Mouse (Mus musculus) heart, postnatal 0 days (tissue): ENCODE data around the gene Astn2. TPM values are rescaled to one million over a fixed set of nuclear protein-coding genes. Genes with fewer than 3 reads are reported as not detected.
A peak's percentile ranks its signal among the peaks of the same experiment; 100 is the strongest.

Experiments used
- ATAC-seq: fragments of 200-750 bp; cut with Nextera tagmentation; 2 replicates; pipeline ENCODE4 v1.8.0; 2017; ENCODE audit warnings: low read depth, moderate number of reproducible peaks, moderate library complexity; ENCODE audit not compliant: insufficient read depth
- DNase-seq: peaks from one replicate; pipeline ENCODE4 v3.0.0-alpha.2; 2016; ENCODE audit warnings: low spot score
- H3K27ac ChIP-seq: fragments of 300-500 bp; sonication (generic); 2 replicates; pipeline ENCODE4 v1.5.1; 2014; ENCODE audit warnings: low read depth, mild to moderate bottlenecking
- H3K27me3 ChIP-seq: fragments of 300-500 bp; sonication (generic); 2 replicates; pipeline ENCODE4 v1.6.1; 2014; ENCODE audit warnings: low read length, mixed read lengths; ENCODE audit not compliant: control insufficient read depth, insufficient read depth
- H3K36me3 ChIP-seq: fragments of 300-500 bp; sonication (generic); replicated peaks from 2 replicates; pipeline ENCODE4 v1.6.1; 2014; ENCODE audit warnings: low read length, mixed read lengths; ENCODE audit not compliant: control insufficient read depth, insufficient read depth
- H3K4me1 ChIP-seq: fragments of 300-500 bp; sonication (generic); 2 replicates; pipeline ENCODE4 v1.6.1; 2014; ENCODE audit warnings: antibody characterized with exemption; ENCODE audit not compliant: control insufficient read depth, insufficient read depth
- H3K4me2 ChIP-seq: fragments of 300-500 bp; sonication (generic); 2 replicates; pipeline ENCODE4 v1.6.1; 2014; ENCODE audit warnings: low read depth, mild to moderate bottlenecking, low read length, moderate library complexity
- H3K4me3 ChIP-seq: fragments of 300-500 bp; sonication (generic); 2 replicates; pipeline ENCODE4 v1.5.1; 2014; ENCODE audit warnings: low read depth, low read length
- H3K9ac ChIP-seq: fragments of 300-500 bp; sonication (generic); replicated peaks from 2 replicates; pipeline ENCODE4 v1.6.1; 2014; ENCODE audit warnings: low read depth, low read length, mixed read lengths
- H3K9me3 ChIP-seq: fragments of 300-500 bp; sonication (generic); replicated peaks from 2 replicates; pipeline ENCODE4 v1.6.1; 2016; ENCODE audit warnings: low read length; ENCODE audit not compliant: control insufficient read depth
- CTCF ChIP-seq: IDR thresholded peaks from 2 replicates; pipeline ENCODE4 v1.5.1; 2016; ENCODE audit warnings: antibody characterized with exemption, control low read depth, low read depth
- EP300 ChIP-seq: IDR thresholded peaks from 2 replicates; pipeline ENCODE4 v1.6.1; 2016; ENCODE audit warnings: antibody characterized with exemption, low read depth
- WGBS: fragments of 180-500 bp; shearing (Covaris S2); extraction: QIAGEN DNeasy Blood & Tissue Kit; methylation state at CpG from one replicate; pipeline ENCODE4 v1.1.7; 2014; 5-methylcytosine and 5-hydroxymethylcytosine counted together
- polyA plus RNA-seq: library from polyadenylated mRNA; unstranded; fragments of >200 nt; fragmentation: Nextera tagmentation; extraction: Ambion mirVana; gene quantifications from 2 replicates; pipeline ENCODE4 v1.2.1, GENCODE M21; 2015
- total RNA-seq: library from RNA; depleted of rRNA; stranded (reverse); fragments of >200 nt; gene quantifications from 2 replicates; pipeline ENCODE4 v1.2.3, GENCODE M21; 2014; ENCODE audit warnings: low replicate concordance

Gene Astn2
- total and polyA plus RNA-seq, 2 experiments from 2014 or later = 0.25 to 3.7 TPM

GRCm38 (mm10) chr4:66337443-66337842, 67.0 kb downstream of the Astn2 start:
- Histone ChIP-seq H3K27me3 (no peaks in the 10 kb centered on the region), H3K4me1 (no peaks in the 10 kb centered on the region), H3K9me3 (no peaks in the 10 kb centered on the region), H3K27ac (no peak overlapping the region), H3K4me3 (no peak overlapping the region), H3K36me3 (no peaks in the 10 kb centered on the region), H3K4me2 (no peak overlapping the region), H3K9ac (no peak overlapping the region)
- DNase-seq = peak; percentile 15
- TF ChIP-seq EP300 (no peak), CTCF (no peak)
- ATAC-seq = no peak
- 73% methylated on average over 3 of the region's 3 CpGs for WGBS

GRCm38 (mm10) chr4:66330600-66331285, 73.7 kb downstream of the Astn2 start:
- Histone ChIP-seq H3K4me1 (no peaks in the 10 kb centered on the region), H3K4me2 (no peak overlapping the region), H3K27ac (no peak overlapping the region), H3K27me3 (no peaks in the 10 kb centered on the region), H3K36me3 (no peaks in the 10 kb centered on the region), H3K9ac (no peak overlapping the region), H3K4me3 (no peak overlapping the region), H3K9me3 (no peaks in the 10 kb centered on the region)
- TF ChIP-seq EP300 (no peak), CTCF (no peak)
- no peak for ATAC-seq
- no peak for DNase-seq
- 48% methylated on average over 4 of the region's 4 CpGs for WGBS

GRCm38 (mm10) chr4:66321051-66321450, 83.4 kb downstream of the Astn2 start:
- Histone ChIP-seq H3K9ac (no peak overlapping the region), H3K4me2 (no peak overlapping the region), H3K9me3 (no peaks in the 10 kb centered on the region), H3K36me3 (no peaks in the 10 kb centered on the region), H3K27ac (no peak overlapping the region), H3K4me1 (no peaks in the 10 kb centered on the region), H3K4me3 (no peak overlapping the region), H3K27me3 (no peaks in the 10 kb centered on the region)
- ATAC-seq = no peak
- no peak for DNase-seq
- 76% methylated on average over 2 of the region's 2 CpGs for WGBS
- TF ChIP-seq CTCF (no peak), EP300 (no peak)

GRCm38 (mm10) chr4:66314806-66315484, 89.5 kb downstream of the Astn2 start:
- DNase-seq = no peak
- no peak overlapping the region for H3K4me2 ChIP-seq
- no peak overlapping the region for H3K27ac ChIP-seq
- no peak overlapping the region for H3K9ac ChIP-seq
- H3K9me3 ChIP-seq = no peaks in the 10 kb centered on the region
- no peaks in the 10 kb centered on the region for H3K4me1 ChIP-seq
- WGBS = 54% methylated on average over 8 of the region's 8 CpGs
- no peak overlapping the region for H3K4me3 ChIP-seq
- no peak for ATAC-seq
- no peak for TF ChIP-seq EP300
- H3K27me3 ChIP-seq = no peaks in the 10 kb centered on the region
- H3K36me3 ChIP-seq = no peaks in the 10 kb centered on the region

GRCm38 (mm10) chr4:66312733-66313132, 91.7 kb downstream of the Astn2 start:
- Histone ChIP-seq H3K4me2 (no peak overlapping the region), H3K4me1 (no peaks in the 10 kb centered on the region), H3K36me3 (no peaks in the 10 kb centered on the region), H3K27ac (no peak overlapping the region), H3K27me3 (no peaks in the 10 kb centered on the region), H3K9me3 (no peaks in the 10 kb centered on the region), H3K4me3 (no peak overlapping the region), H3K9ac (no peak overlapping the region)
- no peak for DNase-seq
- ATAC-seq = no peak
- WGBS = 65% methylated on average over 1 of the region's 1 CpGs
- TF ChIP-seq EP300 (no peak), CTCF (no peak)
